Mouse (Mus musculus) layer of hippocampus, adult 9-11 months (tissue): Measurements from ENCODE around the gene Foxl2.

Experiments
- DNase-seq: peaks from one replicate; pipeline ENCODE4 v3.0.0; 2022

The Foxl2 gene

DNA sequence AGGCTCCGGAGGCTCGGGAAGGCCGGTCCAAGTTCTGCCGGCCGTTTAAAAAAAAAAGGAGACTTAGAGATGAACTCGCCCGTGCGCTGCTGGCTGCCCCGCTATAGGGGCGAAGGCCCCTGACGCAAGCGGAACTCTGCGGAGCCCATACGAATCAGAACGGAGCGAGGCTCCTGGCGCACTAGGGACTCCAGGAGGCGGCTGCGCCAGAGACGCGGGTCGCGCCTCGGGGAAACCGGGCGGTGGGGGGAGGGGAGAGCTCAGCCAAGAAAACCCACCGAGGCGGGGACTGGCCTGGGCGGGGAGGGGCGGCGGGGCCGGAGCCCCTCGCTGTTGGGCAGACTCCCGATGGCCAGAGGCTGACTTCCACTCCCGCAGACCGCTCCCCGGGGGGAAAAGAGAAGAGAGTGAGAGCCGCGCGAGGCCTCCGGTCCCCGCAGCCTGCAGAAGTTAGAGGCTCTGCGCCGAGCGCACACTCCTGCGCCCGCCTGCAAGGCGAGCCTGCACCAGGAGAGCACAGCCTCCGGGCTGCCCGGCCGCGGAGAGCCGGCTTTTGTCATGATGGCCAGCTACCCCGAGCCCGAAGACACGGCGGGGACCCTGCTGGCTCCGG is at the start of gene Foxl2:
Gene Foxl2 (plus strand): TSS at position 186 of the 613 bp plus-strand sequence.
- no peak for DNase-seq

- no peak for DNase-seq
Observed at GRCm38 (mm10) chr9:98920629-98921523, 34.2 kb upstream of the Foxl2 start.

GRCm38 (mm10) chr9:98923119-98923518 is 32.0 kb upstream of the Foxl2 start:
- no peak for DNase-seq

DNA sequence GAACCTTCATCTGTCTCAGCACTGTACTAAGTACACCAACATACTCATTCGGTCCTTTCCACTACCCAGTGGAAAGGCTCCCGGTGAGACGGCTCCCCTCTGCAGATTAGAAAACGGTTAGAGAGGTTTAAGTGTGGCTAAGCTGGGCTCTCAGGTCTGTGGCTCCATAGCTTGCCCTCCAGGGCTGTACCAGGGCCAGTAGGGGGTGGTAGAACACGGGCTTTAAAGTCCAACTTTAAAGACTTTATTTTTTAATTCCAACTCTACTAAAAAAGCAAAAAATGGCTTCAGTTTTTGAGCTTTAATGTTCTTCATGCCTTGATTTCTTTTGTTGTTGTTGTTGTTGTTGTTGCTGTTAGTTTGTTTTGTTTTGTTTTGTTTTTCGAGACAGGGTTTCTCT is 30.9 kb upstream of the Foxl2 start:
- DNase-seq: no peak

DNA sequence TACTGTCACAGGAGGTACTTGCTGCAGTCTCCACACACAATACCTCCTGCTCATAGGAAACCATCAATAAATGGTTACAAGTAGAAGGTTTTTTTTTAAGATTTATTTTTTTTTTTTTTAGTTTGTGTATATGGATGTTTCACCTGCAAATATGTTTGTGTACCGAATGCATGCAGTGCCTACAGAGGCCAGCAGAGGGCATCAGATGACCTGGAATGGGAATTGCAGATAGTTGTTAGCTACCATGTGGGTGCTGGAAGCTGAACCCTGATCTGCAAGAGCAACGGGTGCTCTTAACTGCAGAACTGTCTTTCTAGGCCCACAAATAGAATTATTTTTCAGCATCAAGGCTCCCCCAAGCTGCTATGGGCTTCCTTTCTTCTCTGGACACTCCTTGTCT is 25.6 kb upstream of the Foxl2 start:
- no peak for DNase-seq

DNA sequence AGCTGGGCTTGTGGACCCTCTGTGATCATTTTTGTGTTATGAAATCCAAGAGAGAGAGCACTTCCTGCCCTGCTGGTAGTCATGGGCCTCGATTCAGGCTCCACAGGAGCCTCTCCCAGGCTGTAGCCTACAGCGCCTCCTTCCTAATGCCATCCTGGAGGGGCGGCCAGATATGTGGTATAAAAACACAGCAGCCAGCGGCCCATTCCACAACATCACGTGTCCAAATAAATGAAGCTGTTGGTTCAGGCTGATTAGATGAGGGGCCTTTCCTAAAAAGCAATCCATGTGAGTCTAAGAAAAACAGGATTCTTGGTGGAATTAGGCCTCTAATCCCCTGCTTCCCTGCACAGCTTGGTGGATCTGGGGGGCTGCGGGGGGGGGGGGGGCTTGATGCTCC is 22.2 kb upstream of the Foxl2 start:
- DNase-seq: no peak

- no peak for DNase-seq
Observed at GRCm38 (mm10) chr9:98935190-98935909, 19.7 kb upstream of the Foxl2 start.

DNA sequence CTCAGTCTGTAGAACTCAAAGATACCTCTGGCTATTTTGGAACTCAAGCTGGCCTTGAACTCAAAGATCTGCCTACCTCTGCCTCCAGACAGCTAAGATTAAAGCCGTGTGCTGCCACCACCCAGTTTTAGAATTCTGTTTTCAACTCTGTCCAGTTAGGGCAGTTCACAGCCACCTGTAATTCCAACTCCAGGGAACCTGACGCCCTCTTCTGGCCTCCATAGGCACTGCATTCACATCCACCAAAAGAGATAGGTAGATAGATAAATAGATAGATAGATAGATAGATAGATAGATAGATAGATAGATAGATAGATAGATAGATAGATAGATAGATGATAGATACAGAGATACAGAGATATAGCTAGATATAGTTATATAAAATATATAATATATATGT is 15.8 kb upstream of the Foxl2 start:
- DNase-seq: no peak

DNA sequence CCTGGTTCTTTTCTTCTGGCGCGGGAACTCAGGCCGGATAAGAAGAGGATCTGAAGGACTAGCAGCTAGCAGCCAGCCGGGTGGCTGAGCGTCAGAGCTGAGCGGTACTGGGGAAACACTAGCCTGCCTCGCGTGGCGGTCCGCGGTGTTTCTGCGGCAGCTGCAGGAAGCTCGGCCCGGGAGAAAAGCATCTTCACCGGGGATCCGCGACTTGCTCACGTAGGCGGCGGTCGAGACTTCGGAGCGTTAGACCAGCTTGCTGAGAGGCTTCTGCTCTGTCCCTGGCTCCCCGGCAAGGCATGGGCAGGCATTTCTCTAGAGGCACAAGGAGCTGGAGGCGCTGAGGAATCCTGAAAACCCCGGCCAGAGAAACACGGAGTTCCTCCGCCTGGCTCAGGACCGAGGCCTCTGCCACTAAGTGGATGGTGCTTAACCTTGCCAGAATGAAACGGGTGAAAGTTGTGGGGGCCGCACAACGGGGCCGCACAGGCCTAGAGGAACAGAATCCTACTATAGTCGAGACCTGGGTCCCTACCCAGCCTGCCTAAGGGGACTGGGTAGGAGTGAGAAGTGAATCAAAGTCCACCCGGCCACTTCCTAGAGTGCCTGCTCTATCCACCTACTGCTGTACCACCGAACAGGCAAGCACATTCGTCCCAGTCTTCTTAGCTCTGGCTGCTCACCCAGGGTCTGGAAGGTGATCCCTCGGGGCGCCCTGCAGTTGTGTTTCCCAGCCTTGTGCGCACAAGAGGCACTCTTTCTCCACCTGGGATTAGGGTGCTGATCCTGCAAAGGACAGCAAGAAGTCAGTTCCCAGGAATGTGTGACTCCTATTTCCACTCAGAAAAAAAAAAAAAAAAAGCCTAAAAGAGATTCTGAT is 2.7 kb upstream of the Foxl2 start:
- no peak for DNase-seq

DNA sequence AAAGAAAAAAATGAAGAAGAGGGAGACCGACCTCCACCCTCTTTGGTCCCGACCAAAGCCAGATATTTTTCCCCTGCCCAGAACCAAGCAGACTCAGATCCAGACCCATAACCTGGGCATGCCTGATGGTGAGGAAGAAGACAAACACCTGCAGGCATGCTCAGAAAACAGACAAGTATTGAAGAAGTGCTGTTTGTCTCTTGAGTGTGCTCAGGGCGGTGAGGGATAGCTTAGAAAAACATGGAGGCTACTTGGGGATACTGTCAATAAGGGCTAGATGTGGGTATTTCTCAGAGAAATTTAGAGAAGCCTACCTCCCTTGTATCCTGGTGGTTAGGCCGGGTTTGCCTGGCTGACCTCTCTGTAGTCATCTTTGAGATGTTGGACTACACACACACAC is 1.8 kb upstream of the Foxl2 start:
- DNase-seq: no peak

GRCm38 (mm10) chr9:98953830-98954229 is 1.3 kb upstream of the Foxl2 start:
- no peak for DNase-seq

GRCm38 (mm10) chr9:98954391-98955102 is 541 bp upstream of the Foxl2 start:
- no peak for DNase-seq

- DNase-seq: no peak
Observed at GRCm38 (mm10) chr9:98955716-98956224, 682 bp downstream of the Foxl2 start.

DNA sequence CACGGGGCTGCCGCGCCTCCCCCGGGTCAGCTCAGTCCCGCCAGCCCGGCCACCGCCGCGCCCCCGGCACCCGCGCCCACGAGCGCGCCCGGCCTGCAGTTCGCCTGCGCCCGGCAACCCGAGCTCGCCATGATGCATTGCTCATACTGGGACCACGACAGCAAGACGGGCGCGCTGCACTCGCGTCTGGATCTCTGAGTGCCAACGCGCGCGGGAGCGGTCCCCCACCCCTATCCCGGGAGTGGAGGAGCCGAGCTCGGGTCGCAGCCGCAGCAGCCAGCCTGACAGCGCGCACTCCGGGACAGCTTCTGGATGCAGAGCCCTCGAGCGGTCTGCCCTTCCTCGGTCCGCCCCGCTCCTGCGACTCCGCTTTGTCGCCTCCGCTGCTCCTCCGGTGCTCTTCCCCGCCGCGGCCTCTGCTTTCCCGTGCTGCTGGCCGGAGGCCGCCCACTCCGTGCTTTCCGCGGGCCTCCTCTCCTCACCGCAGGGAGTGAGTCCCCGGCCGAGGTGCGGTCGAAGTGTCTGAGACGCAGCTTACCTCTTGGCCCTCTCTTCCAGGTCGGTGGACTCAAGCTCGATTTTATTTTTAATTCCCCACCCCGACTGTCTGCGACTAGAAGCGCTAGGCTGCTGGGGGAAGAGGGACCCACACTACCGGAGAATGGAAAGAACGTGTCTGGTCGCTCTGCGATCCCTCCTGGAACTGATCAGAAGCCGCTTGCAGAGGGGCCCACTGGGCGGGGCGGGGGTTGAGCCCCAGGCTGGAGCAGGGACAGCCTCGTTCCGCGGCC is 1.7 kb downstream of the Foxl2 start:
- no peak for DNase-seq

- DNase-seq: no peak
Observed at GRCm38 (mm10) chr9:98957751-98958351, 2.8 kb downstream of the Foxl2 start.

GRCm38 (mm10) chr9:98958628-98959027 is 3.5 kb downstream of the Foxl2 start:
- DNase-seq: no peak

DNA sequence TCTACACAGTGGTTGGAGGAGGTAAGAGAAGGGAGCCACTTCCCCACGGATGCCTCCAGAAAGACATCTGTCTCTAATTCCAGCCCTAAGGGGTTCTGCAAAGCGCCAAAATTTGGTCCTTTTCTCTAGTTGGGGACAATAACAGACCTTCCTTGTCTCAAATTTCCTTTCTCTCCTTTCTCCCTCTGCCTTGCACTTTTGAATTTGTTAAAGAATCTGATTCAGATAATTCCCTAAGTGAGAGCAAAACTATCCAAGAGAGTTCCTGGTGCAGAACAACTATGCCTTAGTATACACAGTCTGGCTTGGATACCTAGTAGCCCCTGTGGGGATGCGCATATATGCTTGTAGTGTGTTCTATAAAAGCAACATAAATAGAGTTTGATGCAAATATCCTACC is 4.8 kb downstream of the Foxl2 start:
- no peak for DNase-seq

GRCm38 (mm10) chr9:98960348-98960747 is 5.3 kb downstream of the Foxl2 start:
- no peak for DNase-seq

DNA sequence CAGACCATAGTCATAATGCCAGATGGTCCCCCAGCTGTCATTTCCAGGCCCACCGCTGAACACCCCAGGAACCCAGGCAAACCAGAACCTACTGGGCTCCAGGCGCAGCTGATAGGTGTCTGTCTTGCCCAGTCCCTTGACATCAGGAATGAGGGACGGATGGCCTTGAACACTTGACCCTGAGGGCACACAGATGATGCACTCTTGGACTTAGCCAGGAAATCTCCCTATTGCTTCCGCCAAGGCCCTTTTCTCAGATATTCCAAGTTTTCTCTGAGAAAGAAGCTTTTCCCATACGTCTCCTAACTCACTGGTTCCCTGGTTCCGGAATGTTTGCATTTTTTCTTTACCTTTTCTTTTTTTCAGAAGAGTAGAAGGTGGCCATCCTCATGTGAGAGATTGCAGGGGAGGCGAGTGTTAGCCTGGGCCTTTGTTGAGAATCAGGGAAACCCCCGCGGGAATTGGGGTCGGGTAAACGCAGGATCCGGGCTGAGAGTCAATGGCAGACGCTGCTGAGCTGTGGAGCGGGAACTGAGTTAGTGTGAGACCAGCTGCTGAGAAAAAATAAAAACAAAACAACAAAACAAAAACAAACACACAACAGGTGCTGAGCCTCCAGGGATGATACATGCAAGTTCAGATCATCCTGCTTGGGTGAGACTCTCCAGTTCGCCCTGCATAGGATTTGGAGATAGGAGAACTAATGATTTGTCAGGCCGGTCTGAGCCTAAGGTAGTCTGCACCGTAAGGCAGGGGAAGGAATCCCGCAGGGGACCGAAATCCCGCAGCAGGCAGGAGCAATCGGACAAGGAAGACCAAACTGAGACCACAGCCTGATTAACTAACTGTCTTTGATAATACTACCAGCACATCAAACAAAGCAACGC is 6.7 kb downstream of the Foxl2 start:
- DNase-seq: no peak
